Mouse (Mus musculus): ENCODE measurements around the gene Fam168a. TPM values are rescaled to one million over a fixed set of nuclear protein-coding genes. Genes with fewer than 3 reads are reported as not detected.
"Not testable (repeated sequence)": the region's sequence is repeated elsewhere in the genome, so short reads cannot be mapped to it uniquely, and the experiment has no call there.

Gene Fam168a
- total RNA-seq, 2 experiments from 2014 or later, result 46.7 to 51.2 TPM

GRCm38 (mm10) chr7:100840906-100841305 lies 134.5 kb downstream of the Fam168a start:
- DNase-seq, result no peak

DNA sequence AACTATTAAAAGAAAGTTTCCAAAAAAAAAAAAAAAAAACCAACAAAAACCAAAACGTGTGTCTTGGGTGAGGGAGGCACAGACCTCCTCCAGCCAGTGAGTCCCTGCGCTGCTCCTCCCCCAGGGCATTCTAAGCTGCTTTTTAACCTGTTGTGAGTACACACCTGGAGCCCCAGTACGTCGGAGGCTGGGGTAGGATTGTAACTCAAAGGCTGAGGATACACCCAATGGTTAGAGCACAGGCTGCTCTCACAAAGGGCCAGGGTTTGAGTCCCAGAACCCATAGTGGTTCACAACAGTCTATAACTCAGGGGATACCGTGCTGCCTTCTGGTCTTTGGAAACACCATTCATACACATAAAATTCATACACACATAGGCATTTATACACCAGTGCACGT lies 135.2 kb downstream of the Fam168a start:
- DNase-seq, result no peak

GRCm38 (mm10) chr7:100842175-100842574 lies 135.7 kb downstream of the Fam168a start:
- DNase-seq, result no peak

DNA sequence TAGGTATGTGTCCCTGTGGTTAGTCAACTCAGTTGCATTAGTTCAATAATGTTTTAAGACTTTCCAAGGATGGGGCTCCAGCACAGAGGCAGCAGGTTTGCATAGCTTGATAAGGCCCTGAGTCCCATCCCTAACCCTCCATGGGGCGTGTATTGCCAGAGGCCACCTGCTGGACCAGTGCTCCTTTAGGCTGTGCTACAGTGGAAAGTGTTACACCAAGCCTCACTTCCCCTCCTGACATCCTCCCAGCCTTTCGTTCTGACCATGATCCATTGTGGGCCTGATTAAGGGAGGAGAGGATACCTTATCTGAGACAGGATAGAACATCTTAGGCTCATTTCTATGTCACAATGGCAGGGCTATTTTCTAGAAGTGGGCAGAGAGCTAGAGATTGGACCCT lies 137.4 kb downstream of the Fam168a start:
- no peak for DNase-seq

DNA sequence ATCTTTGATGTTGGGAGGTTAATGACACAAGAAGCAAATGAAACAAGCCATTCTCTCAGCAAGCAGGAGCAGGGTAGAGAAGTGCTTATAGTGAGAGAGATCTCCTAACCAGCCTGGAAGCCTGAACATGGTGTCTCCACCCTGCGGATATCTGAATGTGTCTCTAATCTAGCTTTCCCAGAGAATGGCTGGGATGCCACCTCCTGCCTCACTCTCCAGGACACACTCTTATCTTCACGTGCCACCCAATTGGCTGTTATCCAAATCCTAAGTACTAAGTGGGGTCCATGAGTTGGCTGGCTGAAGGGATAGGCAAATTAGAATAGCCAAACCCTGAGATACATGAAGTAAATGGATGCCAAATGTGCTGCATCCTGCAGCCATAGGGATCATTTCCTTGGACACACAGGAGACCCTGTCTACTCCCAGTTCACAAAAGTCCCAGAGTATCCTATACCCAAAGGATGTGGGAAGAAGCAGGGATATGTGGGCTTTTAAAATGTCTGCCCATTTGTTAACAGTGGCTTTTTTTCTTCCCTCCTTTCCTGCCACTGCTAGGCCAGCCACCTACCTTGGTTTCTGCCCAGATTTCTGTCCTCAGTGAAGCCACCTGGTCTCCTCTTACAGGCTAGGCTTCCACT lies 138.1 kb downstream of the Fam168a start:
- DNase-seq, result no peak

GRCm38 (mm10) chr7:100845026-100845400 lies 138.6 kb downstream of the Fam168a start:
- DNase-seq, result no peak

DNA sequence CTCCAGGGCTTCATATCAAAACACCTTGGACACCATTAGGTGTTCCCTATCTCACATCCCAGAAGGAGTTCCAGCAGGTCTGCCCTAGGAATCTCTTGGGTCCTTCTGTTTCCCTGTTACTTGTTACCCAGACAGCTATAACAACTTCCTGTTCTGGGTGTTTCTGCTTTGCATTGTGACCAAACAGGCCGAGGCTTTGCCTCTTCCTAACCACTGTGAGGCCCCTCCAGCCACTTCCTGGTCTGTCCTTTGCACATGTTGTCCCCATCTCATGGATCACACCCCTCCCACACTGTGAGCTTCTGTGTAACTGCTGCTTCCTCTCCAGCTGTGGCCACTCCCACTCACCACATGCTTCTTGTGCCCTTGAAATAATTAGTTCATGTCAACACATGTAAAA lies 139.0 kb downstream of the Fam168a start:
- peak; percentile 35 for DNase-seq

GRCm38 (mm10) chr7:100846033-100846432 lies 139.6 kb downstream of the Fam168a start:
- not testable (repeated sequence) for DNase-seq

GRCm38 (mm10) chr7:100847131-100847530 lies 140.7 kb downstream of the Fam168a start:
- DNase-seq, result no peak

DNA sequence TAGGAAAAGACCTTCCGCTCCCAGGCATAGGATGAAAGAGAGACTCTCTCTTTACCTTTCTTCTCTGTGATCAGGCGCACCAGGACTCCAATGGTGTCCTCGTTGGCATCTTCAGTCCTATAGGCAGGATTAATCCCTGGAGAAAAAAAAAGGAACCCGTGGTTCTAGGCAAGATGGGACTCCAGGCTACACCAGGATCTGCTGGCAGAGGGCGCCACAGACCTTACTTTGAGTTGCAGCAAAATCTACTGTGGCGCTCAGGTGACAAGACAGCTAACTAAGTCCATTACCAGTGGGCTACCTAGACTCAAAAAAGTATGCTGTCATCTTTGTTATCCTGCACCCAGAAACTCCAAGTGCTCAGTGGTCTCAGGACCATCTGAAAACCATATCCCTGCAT lies 142.3 kb downstream of the Fam168a start:
- DNase-seq, result peak; percentile 84

DNA sequence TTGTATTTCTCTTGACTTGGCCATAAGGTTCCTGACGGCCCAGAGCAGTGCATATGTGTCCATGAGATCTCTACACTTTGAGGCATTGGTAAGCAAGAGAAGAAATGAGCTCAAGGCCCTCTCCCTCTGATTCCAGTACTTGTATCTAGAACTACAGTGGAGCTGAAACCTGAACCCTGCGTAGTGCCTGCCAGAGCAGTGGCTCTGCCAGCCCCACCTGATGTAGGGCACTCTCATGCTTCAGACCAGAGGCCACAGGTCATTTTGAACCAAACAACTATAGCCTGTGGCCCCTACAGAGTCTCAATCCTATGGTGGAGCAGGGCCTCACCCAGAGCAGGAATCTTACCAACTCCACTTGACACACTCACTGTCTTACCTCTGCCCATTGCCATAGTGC lies 143.1 kb downstream of the Fam168a start:
- no peak for DNase-seq

DNA sequence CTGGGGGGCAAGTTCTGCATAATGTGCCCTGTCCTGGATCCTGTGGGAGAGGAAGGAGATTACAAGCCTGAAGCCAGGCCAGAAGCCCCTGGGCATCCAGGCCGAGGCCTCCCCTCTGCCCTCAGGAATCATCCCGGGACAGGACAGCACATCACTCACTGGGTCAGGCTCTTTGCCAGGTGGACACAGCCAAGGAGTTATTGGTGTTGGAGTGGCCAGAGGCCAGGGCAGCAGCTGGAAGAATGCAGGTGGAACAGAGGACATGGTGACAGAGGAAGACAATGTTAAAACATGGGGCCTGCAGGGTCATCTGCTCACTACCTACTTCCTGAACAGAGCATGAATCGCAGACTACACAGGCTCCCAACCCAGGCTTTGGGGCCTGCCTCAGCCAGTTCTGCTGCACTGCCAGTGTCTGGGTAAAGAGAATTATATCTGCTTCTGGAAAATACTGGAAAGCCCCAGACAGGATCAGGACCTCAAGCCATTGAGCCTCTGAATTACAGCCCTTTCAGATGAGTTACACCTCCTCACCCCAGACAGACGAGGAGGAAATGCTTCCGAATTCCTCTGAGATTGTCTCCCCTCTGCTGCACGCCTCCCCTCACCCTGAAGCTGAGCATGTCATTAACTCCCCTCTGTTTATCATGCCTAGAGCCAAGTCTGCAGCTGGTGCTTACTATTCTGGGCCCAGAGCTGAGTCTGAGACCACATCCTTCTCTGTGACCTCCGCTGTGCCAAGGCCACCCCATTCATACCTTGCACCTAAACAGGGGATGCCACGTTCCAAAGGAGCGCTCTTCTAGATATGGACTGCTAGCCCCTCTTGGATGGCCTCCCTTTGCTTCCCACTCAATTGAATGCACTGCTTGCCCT lies 145.3 kb downstream of the Fam168a start:
- DNase-seq, result peak; percentile 23

DNA sequence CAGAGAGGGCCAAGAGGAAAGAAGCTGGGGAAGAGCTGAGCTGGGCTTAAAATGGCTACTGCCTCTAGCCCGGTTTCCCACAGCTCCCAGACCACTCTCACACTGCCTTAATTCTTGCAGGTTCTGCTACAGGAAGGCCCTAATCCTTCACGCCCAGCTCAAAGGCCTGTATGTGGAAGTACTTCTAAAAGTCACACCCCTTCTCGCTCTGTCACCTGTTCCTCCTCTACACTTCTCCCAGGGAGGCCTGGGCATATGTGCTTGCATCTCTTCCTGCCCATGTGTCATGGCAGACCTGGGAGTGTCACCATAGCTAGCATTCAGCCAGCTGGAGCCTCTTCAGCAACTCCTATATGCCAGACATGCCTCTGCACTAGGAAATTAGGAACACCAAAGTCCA lies 147.0 kb downstream of the Fam168a start:
- DNase-seq, result no peak

DNA sequence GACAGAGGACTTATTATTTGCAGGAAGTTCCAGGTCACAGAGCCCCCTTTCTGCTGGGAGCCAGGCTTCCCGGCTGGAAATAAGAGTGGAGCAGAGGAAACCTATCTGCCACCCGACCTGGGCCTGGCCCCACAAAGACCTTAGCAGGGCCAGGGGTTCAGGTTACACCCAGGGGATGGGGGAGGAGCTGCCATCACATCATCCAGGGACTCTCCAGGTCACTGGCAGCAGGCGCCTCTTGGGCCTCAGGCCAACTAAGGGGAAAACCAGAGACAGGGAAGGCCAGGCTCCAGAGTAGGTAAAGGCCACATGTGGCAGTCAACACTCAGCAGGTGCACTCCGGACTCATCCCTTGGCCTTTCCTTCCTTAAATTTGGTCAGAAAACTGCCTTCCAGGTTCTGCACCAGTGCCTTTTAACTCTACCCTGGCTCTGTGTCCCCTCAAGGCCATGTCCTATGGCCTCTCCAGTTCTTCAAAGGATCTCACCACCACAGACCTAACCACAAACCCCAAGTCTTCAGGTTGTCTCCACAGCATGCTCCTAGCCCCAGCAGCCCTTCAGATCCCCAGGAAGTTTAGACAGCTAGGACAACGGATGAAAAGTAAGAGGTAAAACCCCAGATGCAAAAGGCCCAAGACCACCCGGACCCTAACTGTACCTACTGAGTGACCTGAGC lies 147.8 kb downstream of the Fam168a start:
- peak; percentile 28 for DNase-seq

- no peak for DNase-seq
Observed at GRCm38 (mm10) chr7:100854861-100855260, 148.4 kb downstream of the Fam168a start.

GRCm38 (mm10) chr7:100855300-100855699 lies 148.9 kb downstream of the Fam168a start:
- DNase-seq, result no peak

DNA sequence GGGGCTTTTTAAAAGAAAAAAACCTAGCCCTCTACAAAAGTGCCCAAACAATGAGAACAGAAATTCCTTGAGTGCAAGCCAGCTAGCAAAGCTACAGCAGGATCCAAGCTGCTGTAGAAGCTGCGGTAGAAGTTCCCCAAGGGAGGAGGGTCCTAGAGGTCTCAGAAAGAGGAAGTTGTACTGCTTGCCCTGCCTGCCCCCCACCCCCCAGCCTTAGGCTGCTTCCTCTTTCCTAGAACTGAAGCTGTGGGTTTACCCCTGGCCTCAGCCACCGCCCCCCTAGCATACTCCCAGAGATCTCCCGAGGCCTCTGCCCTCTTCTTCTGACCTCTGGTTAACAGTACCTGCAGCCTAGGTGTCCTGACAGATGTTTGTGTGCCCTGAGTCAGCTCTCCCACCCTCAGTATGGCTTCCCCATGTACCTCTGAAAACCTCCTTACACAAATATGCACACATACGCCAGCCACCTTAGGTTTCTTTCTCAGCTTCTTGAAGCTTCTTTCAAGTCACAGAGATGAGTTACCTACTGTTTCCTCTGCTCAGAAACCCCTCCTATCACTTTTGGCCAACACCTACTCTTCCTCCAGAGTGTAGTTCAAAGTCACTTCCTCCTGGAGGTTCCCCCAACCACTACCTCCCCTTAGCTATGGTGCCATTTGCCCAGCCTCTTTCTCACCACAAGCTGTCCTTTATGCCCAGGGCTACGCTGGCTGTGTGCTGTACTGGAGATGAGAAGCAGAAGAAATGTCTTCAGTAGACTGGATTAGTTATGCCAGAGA lies 149.5 kb downstream of the Fam168a start:
- DNase-seq, result peak; percentile 27

- DNase-seq, result no peak
Observed at GRCm38 (mm10) chr7:100860450-100860849, 154.0 kb downstream of the Fam168a start.

DNA sequence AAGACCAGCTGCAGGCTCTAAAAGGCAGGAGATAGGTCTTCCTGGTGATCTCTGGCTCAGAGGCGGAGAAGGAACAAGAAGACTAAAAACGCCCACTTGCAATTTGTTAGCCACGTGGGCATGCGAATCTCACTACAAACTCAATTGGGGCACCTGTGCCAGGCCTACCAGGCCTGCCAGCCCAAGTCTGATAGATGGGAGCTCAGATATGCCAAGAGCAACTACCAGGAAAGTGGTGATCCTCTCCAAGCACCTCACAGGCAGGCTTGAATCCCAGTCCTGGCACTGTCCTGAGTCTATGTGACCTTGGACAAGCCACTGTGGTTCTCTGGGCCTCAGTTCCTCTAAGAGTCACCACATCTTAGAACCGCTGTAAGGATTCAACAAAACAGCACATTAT lies 154.8 kb downstream of the Fam168a start:
- no peak for DNase-seq

DNA sequence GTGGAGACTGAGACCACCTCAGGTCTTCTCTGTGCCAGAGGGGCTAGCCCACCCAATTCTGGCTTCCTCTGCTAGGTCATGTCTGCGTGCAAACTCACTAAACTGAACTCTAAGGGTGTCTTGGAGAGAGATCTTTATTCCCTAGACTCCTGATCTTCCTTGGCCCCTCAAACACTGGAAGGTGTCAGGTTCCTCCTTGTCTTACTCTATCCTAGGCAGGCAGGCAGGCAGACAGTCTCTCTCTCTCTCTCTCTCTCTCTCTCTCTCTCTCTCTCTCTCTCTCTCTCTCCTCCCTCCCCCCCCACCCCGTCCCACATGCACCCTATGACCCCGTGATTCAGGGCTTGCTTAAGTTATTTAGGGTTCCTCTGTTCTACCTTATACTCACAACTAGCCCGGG lies 155.9 kb downstream of the Fam168a start:
- no peak for DNase-seq

GRCm38 (mm10) chr7:100862828-100863638 lies 156.6 kb downstream of the Fam168a start, which contains the start of gene Relt:
Gene Relt, minus strand, starts transcription at chr7:100863446.
- DNase-seq, result peak; percentile 97
